Mouse (Mus musculus) embryonic facial prominence, embryonic 11.5 days (tissue): ENCODE results near the gene Lcat. TPM values are rescaled to one million over a fixed set of nuclear protein-coding genes. Genes with fewer than 3 reads are reported as not detected.

ENCODE experiments used
- ATAC-seq: fragments of 200-750 bp; cut with Nextera tagmentation; replicated peaks from 2 replicates; pipeline ENCODE4 v1.8.0; 2017; ENCODE audit warnings: low read depth; ENCODE audit not compliant: insufficient number of reproducible peaks, low FRiP score, low TSS enrichment
- DNase-seq: peaks from one replicate; pipeline ENCODE4 v3.0.0-alpha.2; 2015; ENCODE audit warnings: low spot score
- H3K27ac ChIP-seq: fragments of 300-500 bp; sonication (generic); replicated peaks from 2 replicates; pipeline ENCODE4 v1.5.1; 2014; ENCODE audit warnings: mild to moderate bottlenecking, low read depth, low read length, control low read depth
- H3K27me3 ChIP-seq: fragments of 300-500 bp; sonication (generic); 2 replicates; pipeline ENCODE4 v1.6.1; 2014; ENCODE audit warnings: mild to moderate bottlenecking, low read length, moderate library complexity, mixed read lengths; ENCODE audit not compliant: control insufficient read depth, insufficient read depth
- H3K36me3 ChIP-seq: fragments of 300-500 bp; sonication (generic); replicated peaks from 2 replicates; pipeline ENCODE4 v1.6.1; 2014; ENCODE audit warnings: low read depth, mild to moderate bottlenecking, low read length, moderate library complexity, mixed read lengths; ENCODE audit not compliant: control insufficient read depth, insufficient read depth
- H3K4me1 ChIP-seq: fragments of 300-500 bp; sonication (generic); 2 replicates; pipeline ENCODE4 v1.6.1; 2014; ENCODE audit warnings: low read length, mixed read lengths; ENCODE audit not compliant: control insufficient read depth, insufficient read depth
- H3K4me2 ChIP-seq: fragments of 300-500 bp; sonication (generic); 2 replicates; pipeline ENCODE4 v1.6.1; 2014; ENCODE audit warnings: low read depth, mild to moderate bottlenecking, control low read depth, low read length, moderate library complexity
- H3K4me3 ChIP-seq: fragments of 300-500 bp; sonication (generic); 2 replicates; pipeline ENCODE4 v1.5.1; 2014; ENCODE audit warnings: low read depth, low read length, control low read depth
- H3K9ac ChIP-seq: fragments of 300-500 bp; sonication (generic); replicated peaks from 2 replicates; pipeline ENCODE4 v1.6.1; 2014; ENCODE audit warnings: mild to moderate bottlenecking, control low read depth, low read length
- H3K9me3 ChIP-seq: fragments of 300-500 bp; sonication (generic); replicated peaks from 2 replicates; pipeline ENCODE4 v1.6.1; 2016; ENCODE audit warnings: mild to moderate bottlenecking, low read length, inconsistent platforms, mixed read lengths; ENCODE audit not compliant: control insufficient read depth
- WGBS: fragments of 180-500 bp; shearing (Covaris S2); extraction: QIAGEN DNeasy Blood & Tissue Kit; methylation state at CpG from one replicate; pipeline ENCODE4 v1.1.7; 2014; 5-methylcytosine and 5-hydroxymethylcytosine counted together
- polyA plus RNA-seq: library from polyadenylated mRNA; unstranded; fragments of >200 nt; fragmentation: Nextera tagmentation; extraction: Ambion mirVana; gene quantifications from 2 replicates; pipeline ENCODE4 v1.2.1, GENCODE M21; 2014

Lcat gene
- polyA plus RNA-seq, 1 experiment from 2014 or later, result 1.1 TPM

- no peak overlapping the region for H3K27ac ChIP-seq
- H3K27me3 ChIP-seq, result no peaks in the 10 kb centered on the region
- ATAC-seq (no peak), DNase-seq (no peak)
- H3K9ac ChIP-seq, result no peak overlapping the region
- WGBS, result 86% methylated on average over 11 of the region's 11 CpGs
- no peak overlapping the region for H3K4me3 ChIP-seq
- H3K4me2 ChIP-seq, result no peak overlapping the region
- no peaks in the 10 kb centered on the region; the same call in 1 of the 2 replicates for H3K4me1 ChIP-seq
- H3K9me3 ChIP-seq, result no peaks in the 10 kb centered on the region
- no peaks in the 10 kb centered on the region for H3K36me3 ChIP-seq
Measured at GRCm38 (mm10) chr8:105932525-105932924, 10.7 kb downstream of the Lcat start.

- H3K27me3 ChIP-seq, result no peaks in the 10 kb centered on the region
- H3K9ac ChIP-seq, result no peak overlapping the region
- WGBS, result 95% methylated on average over 3 of the region's 3 CpGs
- H3K4me3 ChIP-seq, result no peak overlapping the region
- no peaks in the 10 kb centered on the region; the same call in 1 of the 2 replicates for H3K4me1 ChIP-seq
- no peaks in the 10 kb centered on the region for H3K36me3 ChIP-seq
- H3K27ac ChIP-seq, result no peak overlapping the region
- DNase-seq, result no peak
- no peak for ATAC-seq
- no peaks in the 10 kb centered on the region for H3K9me3 ChIP-seq
- H3K4me2 ChIP-seq, result no peak overlapping the region
Measured at GRCm38 (mm10) chr8:105931271-105931670, 11.9 kb downstream of the Lcat start.

- ATAC-seq, result 0 out of 2 replicates have a peak, but pooled peaks have one; percentile 50
- Histone ChIP-seq H3K9ac (peak overlapping the region; percentile 43), H3K4me2 (no peak overlapping the region), H3K27me3 (no peaks in the 10 kb centered on the region), H3K4me1 (no peaks in the 10 kb centered on the region), H3K9me3 (no peaks in the 10 kb centered on the region), H3K36me3 (no peaks in the 10 kb centered on the region), H3K4me3 (no peak overlapping the region), H3K27ac (no peak overlapping the region)
- 16% methylated on average over 8 of the region's 8 CpGs for WGBS
- DNase-seq, result peak; percentile 79
Measured at GRCm38 (mm10) chr8:105930602-105931001, 12.6 kb downstream of the Lcat start.

GRCm38 (mm10) chr8:105925123-105925522, 18.1 kb downstream of the Lcat start:
- no peaks in the 10 kb centered on the region for H3K4me1 ChIP-seq
- H3K9me3 ChIP-seq, result no peaks in the 10 kb centered on the region
- ATAC-seq, result no peak
- no peaks in the 10 kb centered on the region for H3K27me3 ChIP-seq
- no peak for DNase-seq
- no peak overlapping the region for H3K9ac ChIP-seq
- H3K27ac ChIP-seq, result no peak overlapping the region
- H3K4me3 ChIP-seq, result no peak overlapping the region
- H3K4me2 ChIP-seq, result no peak overlapping the region
- WGBS, result 71% methylated on average over 3 of the region's 3 CpGs
- H3K36me3 ChIP-seq, result no peaks in the 10 kb centered on the region

- Histone ChIP-seq H3K27me3 (no peaks in the 10 kb centered on the region), H3K4me1 (no peaks in the 10 kb centered on the region), H3K4me2 (no peak overlapping the region), H3K9me3 (no peaks in the 10 kb centered on the region), H3K4me3 (no peak overlapping the region), H3K27ac (no peak overlapping the region), H3K36me3 (peaks cover 2% of the 10 kb centered on the region; the same call in 1 of the 2 replicates), H3K9ac (no peak overlapping the region)
- WGBS, result 79% methylated on average over 3 of the region's 3 CpGs
- DNase-seq (no peak), ATAC-seq (no peak)
Measured at GRCm38 (mm10) chr8:105919390-105919789, 23.8 kb downstream of the Lcat start.

- 35% methylated on average over 16 of the region's 16 CpGs for WGBS
- H3K9ac ChIP-seq, result peak overlapping the region; percentile 99
- ATAC-seq (no peak), DNase-seq (peak; percentile 12)
- no peaks in the 10 kb centered on the region for H3K27me3 ChIP-seq
- H3K9me3 ChIP-seq, result no peaks in the 10 kb centered on the region
- H3K4me2 ChIP-seq, result peak overlapping the region; percentile 77
- no peaks in the 10 kb centered on the region for H3K36me3 ChIP-seq
- H3K27ac ChIP-seq, result peak overlapping the region; percentile 76
- H3K4me1 ChIP-seq, result no peaks in the 10 kb centered on the region
- H3K4me3 ChIP-seq, result peak overlapping the region; percentile 98
Measured at GRCm38 (mm10) chr8:105900941-105901616, 42.1 kb downstream of the Lcat start.

- Histone ChIP-seq H3K36me3 (no peaks in the 10 kb centered on the region), H3K9ac (peak within 1 kb of the TSS; percentile 99), H3K4me3 (peak within 1 kb of the TSS; percentile 98), H3K4me1 (no peaks in the 10 kb centered on the region), H3K9me3 (no peaks in the 10 kb centered on the region), H3K27ac (peak within 1 kb of the TSS; percentile 76), H3K4me2 (peak within 1 kb of the TSS; percentile 77), H3K27me3 (no peaks in the 10 kb centered on the region)
- ATAC-seq (peak; percentile 89), DNase-seq (peak; percentile 94)
- WGBS, result under 1% methylated on average over 59 of the region's 68 CpGs
Measured at GRCm38 (mm10) chr8:105900180-105900940, 42.8 kb downstream of the Lcat start, which contains the start of gene Pskh1. Gene Pskh1, plus strand, starts transcription at chr8:105900441.
